Mouse (Mus musculus) heart, adult 2 months (tissue): ENCODE data around the gene Cflar.

Experiments
- CTCF ChIP-seq: fragments of 200-600 bp; IDR thresholded peaks from 2 replicates; pipeline ENCODE4 v1.8.1; 2022; ENCODE audit warnings: antibody characterized with exemption, mild to moderate bottlenecking, moderate library complexity
- EP300 ChIP-seq: fragments of 200-500 bp; IDR thresholded peaks from 2 replicates; pipeline ENCODE4 v1.6.1; 2011; ENCODE audit warnings: low read depth, low read length, control low read depth; ENCODE audit not compliant: insufficient read depth
- POLR2A ChIP-seq: fragments of 200-500 bp; IDR thresholded peaks from 2 replicates; pipeline ENCODE4 v1.6.1; 2011; ENCODE audit warnings: mild to moderate bottlenecking, low read depth, low read length, control low read depth; ENCODE audit not compliant: insufficient read depth

DNA sequence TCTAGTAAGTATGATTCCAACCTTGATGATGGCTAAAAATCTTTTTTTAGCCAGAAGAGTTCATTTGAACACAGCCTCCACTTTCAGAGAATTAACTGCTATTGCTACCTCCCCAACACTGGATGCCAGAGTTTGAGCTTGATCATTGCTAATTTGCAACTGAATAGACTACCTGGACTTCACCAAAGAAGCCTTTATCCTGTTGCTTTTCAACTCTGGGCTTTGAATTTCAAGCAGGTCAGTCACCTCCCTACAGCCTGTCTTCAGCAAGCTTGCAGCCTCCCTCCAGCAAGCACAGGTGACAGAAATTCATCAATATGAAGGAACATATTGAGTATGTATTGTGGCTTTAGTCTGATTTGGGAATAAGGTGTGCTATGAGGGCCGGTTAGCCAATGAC, 21.9 kb upstream of the Cflar start:
- TF ChIP-seq POLR2A (no peak), EP300 (no peak), CTCF (no peak)
